Mouse (Mus musculus): Measurements from ENCODE around the gene Chaf1a.

Chaf1a gene

DNA sequence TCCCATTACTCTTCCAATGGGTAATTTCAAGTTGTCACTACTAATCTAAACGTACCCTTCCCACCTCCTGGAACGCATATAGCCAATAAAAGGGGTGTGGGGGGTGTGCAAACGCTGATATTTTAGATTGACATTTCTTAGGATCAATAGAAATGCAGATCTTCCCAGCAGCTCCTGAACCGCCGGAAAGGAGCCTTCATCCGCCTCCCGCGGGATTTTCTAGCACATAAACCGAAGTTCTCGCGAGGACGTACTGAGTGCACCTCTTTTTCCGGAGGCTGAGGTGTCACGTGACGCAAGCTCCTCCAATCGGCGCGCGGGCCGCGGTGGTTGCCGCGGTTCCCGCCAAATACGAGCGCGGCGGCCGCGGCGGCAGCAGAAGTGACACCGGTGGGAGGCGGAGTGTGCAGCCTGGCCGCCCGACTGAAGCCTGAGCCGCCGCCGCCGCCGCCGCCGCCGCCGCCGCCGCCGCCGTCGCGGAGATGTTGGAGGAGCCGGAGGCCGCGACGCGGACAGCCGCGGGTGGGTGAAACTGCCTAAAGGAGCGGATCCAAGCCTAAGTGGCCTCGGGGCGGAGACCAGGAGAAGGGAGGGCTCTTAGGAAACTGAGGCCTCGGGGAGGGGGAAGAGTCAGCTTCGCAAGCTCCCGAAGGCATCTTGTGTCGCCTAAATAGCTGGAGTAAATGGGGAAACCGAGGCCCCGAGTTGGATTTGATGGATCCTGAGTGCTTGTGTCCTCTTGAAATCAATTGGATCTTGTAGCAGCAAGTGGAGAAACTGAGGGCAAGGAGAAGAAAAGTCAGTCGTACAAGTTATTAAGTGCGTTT is at the start of gene Chaf1a:
TSS of gene Chaf1a (plus strand) at position 410 of the 827 bp plus-strand sequence.
- DNase-seq (ENCODE audit: low spot score), result peak; percentile 95

DNA sequence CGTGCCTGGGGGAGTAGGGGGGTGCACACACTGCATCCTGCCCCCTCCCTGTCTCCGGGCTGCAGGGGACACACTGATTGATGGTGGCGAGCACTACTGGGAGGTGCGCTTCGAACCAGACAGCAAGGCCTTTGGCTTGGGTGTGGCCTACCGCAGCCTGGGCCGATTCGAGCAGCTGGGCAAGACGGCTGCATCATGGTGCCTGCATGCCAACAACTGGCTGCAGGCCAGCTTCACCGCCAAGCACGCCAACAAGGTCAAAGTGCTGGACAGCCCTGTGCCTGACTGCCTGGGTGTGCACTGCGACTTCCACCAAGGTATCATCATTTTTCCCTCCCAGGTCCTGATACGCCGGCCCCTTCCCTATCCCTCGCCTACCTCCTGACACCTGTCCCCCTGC is 44.2 kb upstream of the Chaf1a start:
- DNase-seq (ENCODE audit: low spot score), result no peak

DNA sequence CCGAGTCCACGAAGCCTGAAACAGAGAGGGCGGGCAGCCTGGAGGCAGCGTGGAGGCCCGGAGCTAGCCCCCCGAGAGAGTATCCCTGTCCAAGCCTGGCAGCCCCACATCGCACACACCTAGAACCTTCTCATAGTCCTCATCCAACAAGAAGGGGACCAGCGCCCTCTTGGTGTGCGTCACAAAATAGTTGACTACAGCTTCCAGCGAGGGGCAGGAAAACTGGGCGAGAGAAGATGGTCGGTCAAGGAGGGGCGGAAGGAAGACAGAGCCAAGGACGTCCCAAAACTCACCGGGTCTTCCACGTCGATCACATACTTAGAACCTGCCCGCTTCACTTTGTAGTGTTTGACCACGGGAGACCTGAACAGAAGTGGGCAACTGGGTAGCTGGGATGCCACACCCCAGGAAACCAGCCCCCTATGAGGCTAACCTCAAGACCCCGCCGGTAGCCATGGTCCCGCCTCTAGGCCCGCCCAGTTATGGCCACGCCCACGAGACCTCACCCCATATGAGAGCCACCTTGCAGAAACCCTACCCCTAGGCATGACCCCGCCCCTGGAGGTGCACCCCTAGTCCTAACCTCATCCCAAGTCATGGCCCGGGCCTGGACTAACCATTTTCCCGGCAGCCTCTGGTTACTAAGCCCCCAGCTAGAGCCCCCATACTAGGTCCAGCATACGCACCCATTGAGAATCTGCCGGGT is 40.3 kb upstream of the Chaf1a start:
- no peak for DNase-seq (ENCODE audit: low spot score)

DNA sequence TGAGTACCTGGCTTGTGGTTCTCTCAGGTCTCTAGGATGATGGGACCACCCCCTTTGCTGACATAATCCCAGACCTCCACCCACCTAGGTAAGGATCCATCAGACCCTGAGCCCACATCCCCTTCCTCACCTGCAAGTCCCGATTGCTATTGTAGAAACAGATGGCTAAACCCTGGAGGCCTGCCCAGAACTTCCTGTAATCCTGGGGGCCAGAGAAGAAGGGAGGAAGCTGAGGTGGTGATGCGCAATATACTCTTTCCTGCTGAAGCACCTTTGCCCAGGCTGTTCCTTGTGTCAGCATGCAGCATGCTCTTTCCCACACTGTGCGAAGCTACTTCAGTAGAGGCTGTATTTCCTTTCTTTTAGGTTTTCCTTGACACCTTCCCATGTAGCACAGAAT is 37.2 kb upstream of the Chaf1a start:
- no peak for DNase-seq (ENCODE audit: low spot score)

DNA sequence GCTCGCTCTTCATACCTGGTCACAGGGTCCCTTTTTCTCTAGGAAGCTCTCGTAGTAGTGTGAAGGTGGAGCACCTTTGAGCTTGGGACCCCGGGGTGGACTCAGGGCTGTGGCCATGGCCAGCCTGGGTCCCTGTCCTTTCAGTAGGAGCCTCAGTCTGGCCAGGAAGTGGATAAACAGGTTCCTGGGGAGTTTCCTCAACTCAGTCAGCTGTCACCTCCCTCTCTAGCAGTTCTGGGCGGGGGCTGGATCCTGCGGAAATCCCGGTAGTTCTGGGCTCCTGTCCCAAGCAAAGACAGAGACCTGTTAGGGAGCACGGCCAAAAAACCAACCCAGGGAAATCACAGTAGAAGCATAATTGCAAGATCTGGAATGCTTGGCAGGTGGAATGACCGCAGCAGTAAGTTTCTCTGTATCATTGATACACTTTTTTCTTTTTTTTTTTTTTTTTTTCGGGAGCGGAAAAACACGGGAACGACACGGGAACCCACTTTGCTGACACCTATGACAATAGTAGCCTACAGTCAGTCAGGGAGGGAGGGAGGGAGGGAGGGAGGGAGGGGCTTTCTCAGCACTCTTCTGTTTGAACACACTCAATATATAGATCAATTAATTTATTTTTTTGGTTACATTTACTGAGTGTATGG is 34.7 kb upstream of the Chaf1a start, which contains the start of the genes Stap2 and Mpnd:
TSS of gene Stap2 (minus strand) at position 170 of the 647 bp plus-strand sequence.
TSS of gene Mpnd (plus strand) at position 297 of the 647 bp plus-strand sequence.
- no peak for DNase-seq (ENCODE audit: low spot score)

DNA sequence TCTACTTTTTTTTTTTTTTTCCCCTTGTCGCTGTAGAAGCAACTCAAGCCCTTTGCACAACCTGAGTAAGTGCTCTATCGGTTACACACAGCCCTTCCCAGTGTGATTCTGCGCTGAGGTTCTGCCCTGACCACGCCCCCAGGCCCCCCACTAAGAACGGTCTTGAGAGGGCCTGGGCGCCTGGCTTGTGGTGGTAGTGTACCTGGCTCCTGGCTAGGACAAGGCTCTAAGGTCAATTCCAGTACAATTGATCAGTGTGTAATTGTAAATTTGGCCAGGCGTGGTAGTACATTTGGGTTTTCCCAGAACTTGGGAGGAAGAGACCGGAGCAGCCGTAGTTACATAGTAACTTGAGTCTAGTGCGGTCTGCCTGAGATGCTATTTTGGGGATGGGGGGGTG is 33.3 kb upstream of the Chaf1a start:
- no peak for DNase-seq (ENCODE audit: low spot score)

DNA sequence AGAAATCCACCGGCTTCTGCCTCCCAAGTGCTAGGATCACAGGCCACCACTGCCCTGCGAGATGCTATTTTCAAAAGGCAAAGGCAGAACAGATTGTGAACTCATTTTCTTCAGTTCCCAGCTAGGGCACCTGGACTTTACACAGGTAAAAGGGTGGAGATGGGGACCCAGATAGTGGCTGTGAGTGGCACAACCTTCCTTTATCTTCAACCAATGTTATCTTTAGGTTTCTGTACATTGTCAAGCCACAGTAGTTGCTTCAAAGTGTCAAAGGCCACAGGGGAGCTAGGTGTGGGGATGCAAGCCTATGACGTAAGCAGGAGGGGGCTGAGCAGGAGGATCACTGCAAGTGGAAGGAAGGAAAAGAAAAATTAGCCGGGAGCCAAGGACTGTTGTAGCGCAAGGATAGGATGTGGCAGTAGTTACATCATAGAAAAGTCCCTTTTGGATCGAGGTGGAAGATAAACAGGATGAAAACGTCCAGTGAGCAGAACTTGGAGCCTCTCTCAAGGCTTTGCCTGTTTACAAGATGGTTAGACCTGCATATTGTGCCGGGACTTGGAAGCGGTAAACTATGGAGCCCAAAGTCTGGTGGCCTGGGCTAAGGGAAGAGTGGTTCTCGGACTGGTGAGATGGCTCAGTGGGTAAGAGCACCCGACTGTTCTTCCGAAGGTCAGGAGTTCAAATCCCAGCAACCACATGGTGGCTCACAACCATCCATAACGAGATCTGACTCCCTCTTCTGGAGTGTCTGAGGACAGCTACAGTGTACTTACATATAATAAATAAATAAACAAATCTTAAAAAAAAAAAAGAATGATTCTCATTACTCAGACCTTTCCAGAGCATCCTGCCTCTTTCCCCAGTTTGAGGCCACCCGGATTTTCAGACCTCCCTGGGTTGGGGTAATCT is 32.5 kb upstream of the Chaf1a start:
- no peak for DNase-seq (ENCODE audit: low spot score)

DNA sequence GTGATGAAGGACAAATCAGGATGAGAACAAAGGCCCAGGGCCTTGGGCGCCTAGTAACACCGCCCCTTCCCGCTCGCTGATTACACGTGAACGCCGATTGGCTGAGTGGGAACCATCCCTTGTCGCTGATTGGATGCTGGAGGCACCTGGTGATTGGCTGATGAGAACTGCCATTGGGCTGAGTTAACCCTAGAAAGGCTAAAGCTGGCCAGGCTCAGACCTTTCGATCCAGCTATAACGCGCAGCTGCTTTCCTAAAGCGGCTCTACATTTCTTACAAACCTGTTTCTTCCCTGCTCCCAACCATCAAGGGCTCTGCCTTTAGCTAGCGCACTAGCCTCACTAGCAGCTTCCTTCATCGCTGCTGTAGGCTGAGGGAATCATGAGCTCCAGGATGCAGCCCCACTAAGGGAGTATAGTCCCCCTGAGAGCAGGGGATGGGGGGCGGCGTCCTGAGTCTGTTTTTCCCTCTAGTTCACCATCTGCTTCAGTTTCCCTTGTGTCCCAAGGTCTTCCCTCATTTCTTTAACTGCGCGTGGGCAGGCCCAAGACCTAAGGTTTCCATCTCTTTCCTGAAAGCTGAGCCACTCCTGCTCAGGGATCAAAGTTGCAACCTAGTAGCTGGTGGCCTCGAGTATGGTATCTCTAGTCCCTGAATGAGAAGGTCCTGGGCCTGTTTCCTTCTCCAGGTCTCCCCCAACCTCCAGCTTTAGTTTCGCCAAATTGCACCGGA is 31.7 kb upstream of the Chaf1a start:
- peak; percentile 80 for DNase-seq (ENCODE audit: low spot score)

DNA sequence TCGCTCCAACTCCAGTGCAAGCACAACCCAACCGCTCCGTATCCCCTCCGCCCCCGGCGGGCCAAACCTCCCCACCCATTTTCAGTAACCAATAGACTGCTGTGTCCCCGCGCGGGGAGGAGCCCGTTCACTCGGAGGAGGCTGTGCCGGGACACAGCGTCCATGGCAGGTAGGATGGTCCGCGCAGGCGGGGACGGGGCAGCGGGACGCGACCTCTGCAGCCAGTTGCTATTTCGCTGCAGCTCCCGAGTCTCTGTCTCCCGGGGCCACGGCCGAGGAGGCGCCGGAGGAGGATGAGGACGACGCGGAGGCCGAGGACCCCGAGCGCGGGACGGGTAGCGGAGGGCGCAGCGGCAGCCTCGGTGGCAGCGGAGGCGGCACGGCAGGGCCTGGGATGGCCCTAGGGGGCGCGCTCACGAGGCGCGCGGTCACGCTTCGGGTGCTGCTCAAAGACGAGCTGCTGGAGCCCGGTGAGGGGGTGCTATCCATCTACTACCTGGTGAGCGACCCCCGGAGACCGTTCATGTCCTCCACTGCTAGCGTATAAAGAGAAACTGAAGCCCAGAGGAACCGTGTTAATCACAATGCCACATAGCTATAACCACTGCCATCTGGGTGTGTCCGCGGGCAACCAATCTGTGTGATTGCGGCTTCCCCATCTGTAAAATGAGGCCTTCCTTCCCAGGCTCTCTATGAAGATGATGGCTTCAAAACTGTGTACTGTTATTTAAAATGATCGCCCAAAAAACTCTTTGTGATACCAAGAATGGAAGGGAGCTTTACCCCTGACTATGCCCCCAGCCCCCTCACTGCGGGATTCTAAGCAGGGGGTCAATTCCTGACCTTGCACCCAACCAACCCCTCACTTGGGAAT is 30.9 kb upstream of the Chaf1a start:
- DNase-seq (ENCODE audit: low spot score), result peak; percentile 79

DNA sequence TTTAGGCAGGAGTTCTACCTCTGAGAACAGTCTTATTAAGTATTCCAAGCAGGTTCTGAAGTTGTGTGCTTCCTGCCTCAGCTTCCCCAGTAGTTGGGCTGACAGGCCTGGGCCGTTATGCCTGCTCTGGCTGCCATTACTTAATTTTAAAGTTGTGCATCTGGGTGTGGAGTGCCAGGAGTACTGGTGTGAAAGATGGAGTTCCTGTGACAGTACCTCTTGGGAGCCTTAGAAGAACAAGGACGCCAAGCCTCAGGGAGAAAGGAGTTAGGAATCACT is 30.3 kb upstream of the Chaf1a start:
- no peak for DNase-seq (ENCODE audit: low spot score)

DNA sequence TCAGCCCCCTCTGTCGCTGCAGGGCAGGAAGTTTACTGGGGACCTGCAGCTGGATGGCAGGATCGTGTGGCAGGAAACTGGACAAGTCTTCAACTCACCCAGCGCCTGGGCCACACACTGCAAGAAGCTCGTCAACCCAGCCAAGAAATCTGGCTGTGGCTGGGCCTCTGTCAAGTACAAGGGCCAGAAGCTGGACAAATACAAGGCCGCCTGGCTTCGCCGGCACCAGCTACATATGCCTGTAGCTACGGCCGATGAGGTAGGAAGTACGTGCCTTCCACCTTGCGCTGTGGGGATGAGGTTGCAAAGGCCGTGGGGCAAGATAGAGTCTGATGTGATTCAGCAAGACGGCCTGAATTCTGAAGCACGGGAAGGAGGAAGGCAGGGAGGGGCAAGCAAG is 30.0 kb upstream of the Chaf1a start:
- no peak for DNase-seq (ENCODE audit: low spot score)

DNA sequence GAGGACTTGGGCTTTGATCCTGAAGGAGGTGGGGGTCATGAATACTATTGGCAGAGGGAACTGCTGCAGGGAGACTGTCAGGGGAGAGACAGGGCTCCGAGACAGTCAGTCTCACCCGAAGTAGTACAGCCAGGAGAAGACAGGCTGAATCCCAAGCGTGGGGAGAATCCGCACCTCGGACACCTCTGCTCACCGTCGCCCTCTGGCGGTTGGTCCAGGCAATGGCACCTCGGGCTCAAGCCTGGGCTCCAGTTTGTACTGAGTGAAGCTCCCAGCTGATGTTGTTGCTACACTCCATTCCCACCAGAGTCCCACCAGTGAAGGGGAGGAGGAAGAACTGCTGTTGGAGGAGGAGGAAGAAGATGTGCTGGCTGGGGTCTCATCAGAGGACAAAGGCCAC is 29.6 kb upstream of the Chaf1a start:
- DNase-seq (ENCODE audit: low spot score), result peak; percentile 84

DNA sequence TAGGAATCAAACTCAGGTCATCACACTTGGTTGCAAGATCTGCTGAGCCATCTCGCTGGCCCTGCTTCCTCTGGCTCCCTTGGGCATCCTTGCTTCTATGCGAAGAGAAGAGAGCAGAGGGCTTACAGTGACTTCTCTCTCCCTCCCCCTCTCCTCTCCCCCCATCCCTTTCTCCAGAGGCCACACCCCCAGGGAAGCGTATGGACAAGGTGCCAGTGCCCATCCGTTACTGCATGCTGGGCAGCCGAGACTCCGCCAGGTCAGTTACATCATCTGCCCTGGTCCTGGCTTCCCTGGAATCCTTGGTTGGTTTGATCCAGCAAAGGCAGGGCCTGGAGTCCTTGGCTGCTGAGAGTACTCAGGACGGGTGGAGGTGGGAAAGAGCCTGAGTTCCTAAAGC is 28.8 kb upstream of the Chaf1a start:
- no peak for DNase-seq (ENCODE audit: low spot score)

DNA sequence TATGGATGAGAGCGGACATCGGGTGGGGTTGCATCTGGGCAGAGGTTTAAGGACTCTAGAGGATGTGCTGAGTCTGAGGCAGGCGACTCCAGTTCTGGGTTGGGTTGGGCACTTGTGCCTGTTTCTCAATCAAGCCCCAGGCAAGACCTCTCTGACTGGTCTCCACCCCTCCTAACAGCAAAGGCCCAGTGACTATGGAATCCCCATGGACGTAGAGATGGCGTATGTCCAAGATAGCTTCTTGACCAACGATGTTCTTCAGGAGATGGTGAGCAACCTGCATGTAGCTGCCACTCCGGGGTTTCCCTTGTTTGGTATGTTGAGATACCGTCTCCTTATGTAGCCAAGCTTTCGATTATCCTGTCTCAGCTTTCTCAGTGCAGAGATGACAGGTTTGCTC is 24.9 kb upstream of the Chaf1a start:
- no peak for DNase-seq (ENCODE audit: low spot score)

DNA sequence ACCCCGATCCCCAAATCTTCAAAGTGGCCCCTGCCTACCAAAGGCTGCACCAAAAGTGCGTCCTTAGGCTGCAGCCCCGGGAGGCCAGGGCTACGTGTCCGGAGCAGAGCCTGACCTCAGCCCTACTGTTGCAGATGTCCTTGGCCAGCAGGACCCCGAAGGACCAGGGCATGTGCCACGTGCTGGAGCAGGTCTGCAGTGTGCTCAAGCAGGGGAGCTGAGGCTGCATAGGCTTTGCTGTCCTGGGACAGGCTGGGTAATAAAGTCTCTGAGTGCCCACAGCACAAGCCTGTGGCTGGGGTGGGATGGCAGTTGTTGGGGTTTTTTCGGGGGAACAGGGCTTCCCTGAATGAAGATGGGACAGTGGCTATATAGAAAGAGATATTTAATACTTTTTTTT is 23.9 kb upstream of the Chaf1a start:
- no peak for DNase-seq (ENCODE audit: low spot score)

DNA sequence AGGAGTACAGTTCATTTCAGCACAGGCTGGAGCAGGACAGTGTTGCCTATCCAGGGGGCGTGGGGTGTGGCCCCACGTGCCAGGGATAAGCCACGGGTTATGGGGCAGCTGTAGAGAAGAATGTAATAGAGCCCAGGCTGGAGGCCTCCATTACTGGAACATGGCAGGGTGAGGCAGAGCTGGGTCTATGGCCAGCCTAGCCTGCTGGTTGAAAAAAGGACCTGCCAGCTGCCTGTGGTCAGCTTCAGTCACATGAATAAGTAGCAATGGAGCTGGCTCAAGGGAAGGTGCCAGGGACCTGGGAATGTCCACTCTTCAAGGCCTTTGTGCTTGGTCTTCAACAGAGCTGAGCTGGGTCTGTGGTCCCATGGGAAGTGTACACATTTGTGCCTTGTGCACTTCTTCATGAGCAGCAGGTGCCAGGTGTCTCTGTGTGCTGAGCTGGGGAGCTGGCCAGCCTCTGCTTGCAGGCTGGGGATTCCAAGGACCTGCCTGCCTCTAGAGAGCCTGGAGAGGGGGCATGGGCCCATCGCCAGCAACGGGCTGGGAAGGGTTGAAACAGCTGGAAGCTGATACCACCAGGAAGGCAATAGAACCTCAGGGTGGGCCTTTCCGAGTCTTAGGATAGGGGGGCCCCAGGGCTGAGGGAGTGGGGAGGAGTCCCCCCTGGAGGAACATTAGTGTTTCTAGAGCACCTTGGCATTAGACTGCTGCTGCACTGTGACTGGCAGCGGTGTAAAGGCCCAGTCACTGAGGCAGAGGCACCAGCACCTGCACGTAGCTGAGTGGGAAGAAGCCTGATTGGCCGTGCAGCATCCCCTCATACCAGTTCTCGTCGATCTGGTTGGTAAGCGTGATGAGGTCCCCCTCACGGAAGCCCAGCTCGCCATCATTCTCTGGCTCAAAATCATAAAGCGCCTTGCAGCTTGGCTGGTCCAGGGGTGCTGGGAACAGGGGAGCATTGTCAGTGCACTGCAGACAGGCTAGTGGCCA is 23.1 kb upstream of the Chaf1a start:
- no peak for DNase-seq (ENCODE audit: low spot score)

DNA sequence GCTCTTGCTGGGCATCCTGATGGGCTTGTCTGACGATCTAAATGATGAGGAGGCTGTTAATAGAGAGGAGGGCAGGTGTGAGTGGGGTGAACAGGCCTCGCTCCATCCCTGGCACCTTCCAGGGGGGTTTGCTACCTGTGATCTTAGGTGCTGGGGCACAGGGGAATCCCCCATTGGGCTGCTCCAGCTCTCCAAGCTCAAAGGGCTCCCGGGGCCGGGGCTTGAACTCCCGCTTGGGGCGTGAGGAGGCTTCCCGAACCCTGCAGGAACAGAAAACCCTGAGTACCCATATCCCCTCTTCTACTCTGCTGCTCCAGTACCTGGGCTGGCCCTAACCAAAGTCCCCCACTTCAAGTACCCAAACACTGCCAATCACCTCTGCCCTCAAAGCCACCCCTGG is 22.4 kb upstream of the Chaf1a start:
- no peak for DNase-seq (ENCODE audit: low spot score)

DNA sequence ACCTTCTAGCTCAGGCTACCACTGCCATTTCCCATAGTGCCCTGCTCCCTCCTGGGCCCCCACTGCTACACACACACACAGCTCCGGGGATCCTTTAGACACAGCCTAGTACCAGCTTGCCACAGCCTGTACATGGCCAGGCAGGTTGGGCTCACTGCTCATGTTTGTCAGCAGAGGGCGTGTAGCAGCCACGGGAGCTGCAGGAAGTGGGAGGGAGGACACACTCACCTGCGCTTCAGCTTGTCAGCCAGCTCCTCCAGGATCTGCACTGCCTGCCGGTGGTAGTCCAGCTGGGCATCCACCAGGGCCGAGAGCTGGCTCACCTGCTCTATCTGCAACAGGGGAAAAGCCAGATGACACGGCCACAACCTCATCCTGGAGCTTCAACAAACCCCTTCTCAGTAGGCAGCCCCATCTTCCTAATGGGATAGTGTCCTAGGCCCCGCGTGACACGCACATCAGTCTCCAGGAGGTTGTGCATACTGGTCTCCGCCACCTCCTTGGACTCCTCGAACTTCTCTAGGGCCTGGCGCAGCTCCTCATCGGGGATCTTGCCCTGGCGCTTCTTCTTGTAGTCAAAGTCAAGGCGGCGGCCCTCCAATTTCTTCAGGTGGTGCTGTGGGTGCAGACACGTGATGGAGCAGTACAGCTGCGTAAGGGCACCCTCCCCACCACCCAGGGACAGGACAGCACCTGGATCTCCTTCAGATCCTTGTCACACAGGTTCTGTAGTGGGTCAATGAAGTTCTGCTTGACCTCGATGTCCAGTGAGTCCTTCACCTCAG is 21.7 kb upstream of the Chaf1a start:
- DNase-seq (ENCODE audit: low spot score), result peak; percentile 48
